In the genomic region with DNA sequence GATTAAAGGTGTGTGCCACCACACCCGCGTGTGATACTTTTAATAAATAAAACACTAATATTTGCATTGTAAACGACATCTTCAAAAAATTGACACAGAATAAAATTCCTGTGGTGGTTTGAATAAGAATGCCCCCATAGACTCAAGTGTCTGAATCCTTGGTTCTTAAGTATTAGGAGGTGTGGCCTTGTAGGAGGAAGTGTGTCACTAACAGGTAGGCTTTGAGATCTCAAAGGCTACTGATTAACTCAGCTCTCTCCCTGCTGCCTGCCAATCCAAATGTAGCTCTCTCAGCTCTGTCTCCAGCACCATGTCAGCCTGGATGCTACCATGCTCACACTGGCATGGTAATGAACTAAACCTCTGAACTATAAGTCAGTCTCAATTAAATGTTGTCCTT, we compare ENCODE assay signal across 17 mouse cellular contexts.
"Had no signal": no experiment of that assay in that cellular context is flagged by ENCODE, and none has a peak within 500 bp of the region (broad histone marks: within the 10 kb centered on the region; RNA-seq: fewer than 3 reads in every experiment).

No protein-coding gene starts in this region.

- H3K4me2 ChIP-seq: limb, embryonic 15.5 days; liver, embryonic 12.5 days; midbrain, embryonic 13.5 days; neural tube, embryonic 13.5 days; neural tube, embryonic 15.5 days had no signal

- H3K9ac ChIP-seq: limb, embryonic 15.5 days; liver, embryonic 12.5 days; liver, embryonic 14.5 days; midbrain, embryonic 13.5 days; neural tube, embryonic 13.5 days; neural tube, embryonic 15.5 days had no signal

- H3K9me3 ChIP-seq: limb, embryonic 15.5 days; liver, embryonic 12.5 days; midbrain, embryonic 10.5 days; midbrain, embryonic 13.5 days; neural tube, embryonic 13.5 days; neural tube, embryonic 15.5 days had no signal

- H3K27me3 ChIP-seq: limb, embryonic 15.5 days; liver, embryonic 12.5 days; midbrain, embryonic 13.5 days; neural tube, embryonic 13.5 days; neural tube, embryonic 15.5 days had no signal

- H3K36me3 ChIP-seq: limb, embryonic 15.5 days; liver, embryonic 12.5 days; midbrain, embryonic 10.5 days; midbrain, embryonic 13.5 days; neural tube, embryonic 13.5 days; neural tube, embryonic 15.5 days had no signal

- DNase-seq: retina, postnatal 1 day; right cerebral cortex, adult 18-20 months; right cerebral cortex, postnatal 25 days; right cerebral cortex, postnatal 4 days; spleen, adult 18-20 months; thymus, adult 18-20 months; thymus, postnatal 14 days; thymus, postnatal 36 days had no signal

- H3K4me1 ChIP-seq: limb, embryonic 15.5 days; liver, embryonic 12.5 days; midbrain, embryonic 10.5 days; midbrain, embryonic 13.5 days; neural tube, embryonic 13.5 days; neural tube, embryonic 15.5 days had no signal

- ATAC-seq: liver, embryonic 12.5 days; midbrain, embryonic 13.5 days; midbrain, embryonic 16.5 days had no signal

- H3K4me3 ChIP-seq: limb, embryonic 15.5 days; liver, embryonic 12.5 days; midbrain, embryonic 10.5 days; midbrain, embryonic 13.5 days; myocyte; neural tube, embryonic 13.5 days; neural tube, embryonic 15.5 days had no signal

- H3K27ac ChIP-seq: limb, embryonic 15.5 days; liver, embryonic 12.5 days; liver, embryonic 14.5 days; midbrain, embryonic 10.5 days; midbrain, embryonic 13.5 days; neural tube, embryonic 13.5 days; neural tube, embryonic 15.5 days had no signal
